Mouse (Mus musculus): Measurements from ENCODE around the gene Ndufv3. TPM values are rescaled to one million over a fixed set of nuclear protein-coding genes. Genes with fewer than 3 reads are reported as not detected.

Gene Ndufv3
- total RNA-seq (2021): 1,000 to 10,000 TPM; 1,163 to 1,168 TPM

DNA sequence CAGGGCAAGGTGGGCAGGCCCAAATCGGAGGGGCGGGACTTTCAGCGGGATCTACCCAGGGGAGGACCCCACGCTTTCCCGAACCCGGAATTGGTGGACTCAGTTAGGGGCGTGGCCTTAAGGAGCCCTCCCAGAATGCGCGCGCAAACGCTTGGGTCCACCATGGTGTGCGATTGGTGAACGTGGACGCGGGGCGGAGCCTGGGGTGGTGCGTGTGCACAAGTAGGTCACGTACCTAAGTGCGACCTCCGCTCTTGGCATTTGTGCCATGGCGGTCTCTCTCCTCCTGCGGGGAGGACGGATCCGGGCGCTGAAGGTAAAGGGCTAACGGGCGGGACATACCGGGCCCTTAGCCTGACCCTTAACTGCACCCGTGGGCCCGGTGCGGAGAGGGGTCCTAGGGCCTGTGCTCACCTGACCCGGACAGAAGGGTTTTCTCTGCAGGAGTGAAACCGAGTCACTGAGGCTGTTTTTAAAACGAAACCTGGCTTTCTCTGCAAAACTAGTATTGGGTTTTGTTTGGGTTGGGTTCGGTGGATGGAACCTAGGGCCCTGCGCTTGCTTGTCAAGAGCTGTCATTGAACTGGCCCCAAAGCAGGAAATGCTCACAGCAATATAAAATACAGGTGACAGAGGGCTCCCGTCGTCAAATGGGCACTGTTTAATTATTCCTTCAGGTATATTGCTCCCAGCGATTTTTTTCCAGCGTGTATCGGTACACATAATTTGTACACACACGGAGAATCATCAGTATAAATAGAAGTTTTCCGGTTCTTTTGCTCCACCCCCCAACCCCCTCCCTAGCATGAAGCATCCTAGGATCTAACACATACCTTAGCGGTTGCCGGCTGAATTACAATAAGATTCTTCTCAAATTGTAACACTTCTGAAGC is at the start of gene Ndufv3, which contains the start of gene Wdr4:
Ndufv3 (plus strand) TSS at position 170 of the 893 bp plus-strand sequence.
Wdr4 (minus strand) TSS at position 35 of the 893 bp plus-strand sequence.
- intact Hi-C loops (cut with DNase I): loop anchor here (2.0 to 10.0 kb wide), 2 partner anchors 45 to 515 kb away; partner anchors contain the start of genes Hsf2bp, Pknox1 and Rrp1b
- peak; percentile 99 to 100 for DNase-seq

DNA sequence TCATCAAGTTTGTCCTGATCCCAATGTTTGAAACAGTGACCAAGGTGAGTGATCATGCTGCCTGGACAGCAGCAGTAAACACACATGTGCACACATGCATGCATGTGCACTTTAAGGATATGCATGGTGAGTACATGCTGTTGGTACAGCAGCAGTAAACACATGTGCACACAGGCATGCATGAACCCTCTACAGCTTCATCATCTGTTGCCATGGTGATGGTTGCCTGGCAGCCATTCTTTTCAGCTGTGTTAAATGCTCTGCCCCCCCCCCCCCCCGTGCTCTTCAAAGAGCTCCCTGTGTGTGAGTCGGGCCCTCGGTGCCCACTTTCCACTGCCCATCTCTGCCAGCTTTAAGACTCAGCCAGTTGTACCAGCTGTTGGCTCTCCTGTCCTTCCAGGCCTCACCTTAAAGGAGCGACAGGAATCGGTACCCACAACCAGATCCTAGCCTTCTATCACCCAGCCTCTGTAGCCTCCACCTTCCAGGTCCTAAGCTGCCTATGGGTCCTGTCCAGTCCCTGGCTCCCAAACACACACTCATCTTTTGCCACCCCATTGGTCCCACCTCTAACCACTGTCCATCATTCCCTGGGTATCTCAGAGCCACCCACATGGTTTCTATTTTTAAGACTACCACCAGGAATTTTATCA is 49.0 kb upstream of the Ndufv3 start:
- intact Hi-C loops (cut with DNase I): no loop called here
- DNase-seq: no peak

DNA sequence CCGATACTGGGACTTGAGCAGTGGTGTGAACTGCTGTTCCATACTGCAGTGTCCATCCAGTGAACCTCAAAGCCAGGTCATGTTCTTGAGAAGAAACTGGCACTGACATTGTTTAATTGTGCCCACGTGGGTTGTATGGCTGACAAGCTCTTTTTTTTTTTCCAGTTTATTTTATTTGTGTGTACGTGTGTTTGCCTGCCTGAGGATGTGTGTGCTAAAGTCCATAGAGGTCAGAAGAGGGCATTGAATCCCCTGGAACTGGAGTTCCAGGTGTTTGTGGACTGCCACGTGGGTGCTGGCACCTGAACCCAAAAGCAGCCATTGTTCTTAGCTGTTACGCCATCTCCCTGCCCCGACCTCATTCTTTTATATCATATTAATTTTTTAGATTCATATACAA is 45.5 kb upstream of the Ndufv3 start:
- DNase-seq: no peak
- intact Hi-C loops (cut with DNase I): no loop called here

- DNase-seq: no peak
- intact Hi-C loops (cut with DNase I): no loop called here
Measured at GRCm38 (mm10) chr17:31478606-31479005, 41.3 kb upstream of the Ndufv3 start.

DNA sequence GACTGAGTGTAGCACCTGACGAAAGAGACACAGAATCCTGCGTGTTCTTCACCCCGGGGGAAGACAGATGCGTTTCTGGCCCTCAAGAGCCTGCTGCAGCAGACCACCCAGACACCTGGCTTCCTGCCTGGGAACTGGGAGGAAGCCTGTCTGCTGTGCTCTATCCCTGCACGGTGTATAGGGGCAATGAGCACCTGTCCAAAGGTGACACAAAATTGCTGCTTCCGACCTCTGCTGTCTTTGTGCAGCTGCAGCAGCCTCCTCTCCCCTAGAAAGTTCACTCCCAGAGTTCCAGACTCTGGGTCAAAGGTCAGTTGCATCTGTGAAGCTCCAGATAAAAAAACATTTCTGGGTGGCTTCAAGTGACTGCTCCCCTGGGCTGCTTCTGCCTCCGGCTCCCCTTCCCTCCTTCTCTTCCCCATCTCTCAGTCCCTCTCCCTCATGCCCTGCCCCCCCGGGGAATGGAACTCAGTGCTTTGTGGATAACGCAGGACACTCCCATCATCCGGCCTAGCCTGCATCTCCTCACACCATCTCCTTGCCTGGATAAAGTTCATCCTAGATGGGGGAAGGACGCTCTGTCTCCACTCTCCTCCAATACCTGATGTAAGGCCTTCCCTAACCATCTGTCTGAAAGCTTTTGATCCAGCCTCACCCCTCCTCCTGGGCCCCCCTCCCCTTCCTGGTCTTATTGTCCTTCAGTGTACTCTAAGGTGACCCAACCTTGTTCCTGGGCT is 40.6 kb upstream of the Ndufv3 start:
- intact Hi-C loops (cut with DNase I): no loop called here
- DNase-seq: no peak

DNA sequence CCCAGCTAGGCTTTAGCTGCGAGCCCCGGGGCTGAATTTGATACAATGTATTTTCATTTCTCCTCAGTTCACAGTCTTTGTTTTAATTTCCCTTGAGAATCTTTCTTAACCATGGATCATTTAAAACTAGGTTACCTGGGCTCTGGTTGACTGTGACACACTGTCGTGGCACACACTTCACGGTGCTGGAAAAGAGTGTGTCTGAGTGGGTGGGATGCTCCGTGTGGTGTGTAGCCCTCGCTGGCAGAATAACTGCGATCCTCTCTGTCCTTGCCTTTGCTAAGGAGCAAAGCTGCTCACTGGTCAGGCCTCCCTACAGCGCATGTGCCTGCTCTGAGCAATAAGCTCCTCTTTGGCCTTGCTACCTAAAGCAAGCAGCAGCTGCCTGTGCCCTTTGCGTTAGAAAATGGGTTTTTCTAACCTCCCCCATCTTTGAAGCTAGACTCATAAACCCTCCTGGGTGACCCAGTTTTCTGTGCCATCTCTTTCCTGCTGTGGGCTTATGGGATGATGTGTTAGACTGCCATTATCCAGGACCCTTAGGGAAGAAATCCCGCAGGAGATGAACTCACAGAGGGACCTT is 33.2 kb upstream of the Ndufv3 start:
- intact Hi-C loops (cut with DNase I): no loop called here
- no peak for DNase-seq

DNA sequence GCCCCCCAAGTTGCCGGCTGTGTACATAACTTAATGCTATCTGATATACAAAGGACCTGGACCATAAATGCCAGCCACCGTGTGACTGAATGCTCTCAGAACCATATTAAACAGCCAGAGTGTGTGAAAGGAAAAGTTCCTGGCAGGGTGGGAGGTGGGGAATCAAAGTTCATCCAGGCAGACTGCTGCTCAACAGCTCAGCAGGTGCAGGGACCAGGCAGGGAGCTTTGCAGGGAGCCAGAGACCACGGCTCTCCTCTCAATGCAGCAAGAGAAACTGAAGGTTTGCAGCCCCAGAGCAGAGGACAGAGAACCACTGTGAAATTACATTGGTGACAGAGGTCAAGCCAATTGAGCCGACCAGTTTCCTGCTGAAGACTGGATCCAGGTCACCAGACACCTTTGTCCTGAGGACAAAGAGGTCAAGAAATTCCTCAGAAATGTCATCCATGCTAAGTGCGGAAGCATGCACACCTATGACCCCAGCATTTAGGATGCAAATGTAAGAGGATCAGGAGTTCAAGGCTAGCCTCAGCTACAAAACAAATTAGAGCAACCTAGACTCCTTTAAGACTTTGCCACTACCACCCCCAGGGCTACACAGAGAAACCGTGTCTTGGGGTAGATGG is 32.4 kb upstream of the Ndufv3 start:
- intact Hi-C loops (cut with DNase I): no loop called here

DNA sequence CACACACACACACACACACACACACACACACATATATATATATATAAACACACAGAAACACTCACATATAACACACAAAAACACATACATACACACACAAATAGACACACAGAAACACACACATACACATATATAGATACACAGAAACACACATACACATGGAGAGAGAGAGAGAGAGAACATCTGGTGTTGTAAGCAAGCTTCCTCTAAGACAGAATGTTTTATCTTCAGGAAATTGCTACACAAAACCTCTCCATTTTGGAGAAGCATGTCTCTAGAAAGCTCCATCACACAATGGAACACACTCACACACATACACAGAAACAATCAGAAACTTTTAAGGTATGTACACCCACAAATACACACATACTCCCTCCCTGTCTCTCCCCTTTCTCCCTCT is 28.6 kb upstream of the Ndufv3 start:
- no peak for DNase-seq
- intact Hi-C loops (cut with DNase I): loop anchor here (5.0 to 10.0 kb wide), 3 partner anchors 44 to 367 kb away; partner anchors contain the start of gene Tff3

More for the DNA sequence above, 32.4 kb upstream of the Ndufv3 start:
- DNase-seq: no peak

- DNase-seq: peak; percentile 81 to 89
- intact Hi-C loops (cut with DNase I): loop anchor here (1.0 to 10.0 kb wide), 5 partner anchors 45 to 368 kb away; partner anchors contain the start of gene Tff3
Measured at GRCm38 (mm10) chr17:31492416-31492815, 27.5 kb upstream of the Ndufv3 start.

GRCm38 (mm10) chr17:31494989-31495388 is 24.9 kb upstream of the Ndufv3 start:
- DNase-seq: no peak
- intact Hi-C loops (cut with DNase I): loop anchor here (5.0 to 10.0 kb wide), 3 partner anchors 48 to 370 kb away; partner anchors contain the start of gene Tff3

DNA sequence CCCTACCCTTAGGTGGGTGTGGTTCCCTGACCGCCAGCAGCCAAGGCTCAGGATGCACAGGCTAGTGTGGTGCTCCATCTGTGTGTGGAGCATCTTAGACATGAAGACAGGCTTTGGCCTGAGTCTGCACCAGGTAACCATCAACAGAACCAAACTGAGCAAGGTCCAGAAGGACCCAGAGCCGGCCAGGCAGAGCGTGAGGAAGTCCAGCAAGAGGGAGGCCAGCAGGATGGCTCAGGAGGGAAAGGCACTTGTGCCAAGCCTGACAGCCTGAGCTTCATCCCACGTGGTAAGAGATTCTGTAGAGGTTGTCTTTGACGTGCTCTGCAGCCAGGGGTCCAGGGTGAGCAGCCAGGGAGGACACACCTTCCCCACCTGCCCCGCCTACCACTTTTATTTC is 22.2 kb upstream of the Ndufv3 start:
- intact Hi-C loops (cut with DNase I): loop anchor here (10.0 kb wide), 1 partner anchor 373 kb away; the partner anchor contains the start of gene Tff3
- no peak for DNase-seq

GRCm38 (mm10) chr17:31499725-31500124 is 20.2 kb upstream of the Ndufv3 start:
- intact Hi-C loops (cut with DNase I): loop anchor here (10.0 kb wide), 1 partner anchor 375 kb away; the partner anchor contains the start of gene Tff3

GRCm38 (mm10) chr17:31500416-31500815 is 19.5 kb upstream of the Ndufv3 start:
- intact Hi-C loops (cut with DNase I): no loop called here
- no peak for DNase-seq

More at GRCm38 (mm10) chr17:31499725-31500124, 20.2 kb upstream of the Ndufv3 start:
- DNase-seq: no peak

- no peak for DNase-seq
- intact Hi-C loops (cut with DNase I): no loop called here
Measured at GRCm38 (mm10) chr17:31500908-31501307, 19.0 kb upstream of the Ndufv3 start.

DNA sequence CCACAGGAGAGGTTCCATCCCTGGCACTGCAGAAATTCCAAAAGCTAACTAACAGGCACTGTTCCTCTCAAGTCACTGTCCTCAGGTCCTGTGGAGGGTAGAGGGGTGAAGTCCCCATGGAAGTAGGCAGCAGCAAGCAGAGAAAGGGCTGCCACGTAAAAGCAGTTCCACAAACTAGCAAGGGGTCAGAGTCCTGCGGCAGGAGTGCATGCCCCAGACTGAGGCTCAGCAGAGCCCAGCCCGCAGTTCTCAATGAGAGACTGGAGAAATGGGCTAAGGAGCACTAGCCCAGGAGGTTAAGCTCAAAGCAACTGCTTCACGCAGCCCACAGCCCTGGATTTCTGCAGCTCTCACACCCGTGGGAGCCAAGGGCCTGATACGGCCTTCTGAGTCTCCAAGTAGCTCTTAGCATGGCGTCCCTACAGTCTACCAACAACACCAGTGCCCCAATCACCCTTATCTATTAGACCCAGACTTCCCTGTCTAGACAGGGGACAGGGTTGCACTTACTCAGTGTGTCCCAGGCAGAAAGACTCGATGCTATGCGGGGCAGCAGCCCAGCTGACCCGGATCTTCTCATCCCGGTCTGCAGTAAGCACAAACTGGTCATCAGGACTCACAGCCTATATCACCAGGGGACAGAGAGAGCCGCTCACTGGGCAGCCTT is 17.5 kb upstream of the Ndufv3 start:
- DNase-seq: no peak
- intact Hi-C loops (cut with DNase I): no loop called here

GRCm38 (mm10) chr17:31503337-31503736 is 16.6 kb upstream of the Ndufv3 start:
- intact Hi-C loops (cut with DNase I): no loop called here
- DNase-seq: no peak

- intact Hi-C loops (cut with DNase I): no loop called here
Measured at GRCm38 (mm10) chr17:31503936-31504335, 16.0 kb upstream of the Ndufv3 start.

DNA sequence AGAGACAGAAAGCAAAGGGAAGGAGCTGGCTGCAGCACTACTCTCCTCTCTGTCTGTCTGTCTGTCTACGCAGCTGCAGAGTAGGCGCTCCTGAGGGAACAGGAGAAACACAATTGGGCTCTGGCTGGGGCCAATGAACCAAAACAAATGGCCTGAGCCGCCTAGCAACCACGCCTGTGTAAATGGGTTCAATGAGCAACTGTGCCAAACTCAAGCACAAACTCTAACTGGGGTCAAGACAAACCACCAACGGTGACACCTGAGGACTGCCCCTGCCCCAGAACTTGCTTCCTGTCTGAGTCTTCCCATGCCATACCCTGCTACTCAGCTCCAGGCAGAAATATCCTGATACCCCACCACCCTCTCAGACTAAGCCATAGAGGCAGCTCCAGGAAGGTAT is 14.9 kb upstream of the Ndufv3 start:
- DNase-seq: no peak
- intact Hi-C loops (cut with DNase I): no loop called here

More at GRCm38 (mm10) chr17:31503936-31504335, 16.0 kb upstream of the Ndufv3 start:
- DNase-seq: no peak

DNA sequence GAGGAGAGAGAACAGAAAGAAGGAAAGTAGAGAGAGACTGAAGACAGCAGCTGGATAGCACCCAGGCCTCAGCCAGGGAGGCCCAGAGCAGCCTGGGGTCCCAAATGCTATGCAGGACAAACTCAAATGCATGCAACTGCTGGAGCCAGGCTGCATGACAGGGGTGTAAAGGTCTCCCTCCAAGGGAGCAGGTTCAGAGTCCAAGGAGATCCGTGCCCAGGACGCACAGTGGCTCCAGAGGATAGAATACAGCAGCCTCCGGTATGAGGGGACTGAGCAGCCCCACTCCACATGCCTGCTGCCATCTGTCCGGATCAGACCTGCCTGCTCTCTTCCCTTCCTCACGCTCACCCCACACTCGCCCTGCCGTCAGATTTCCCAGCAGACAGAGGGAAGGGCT is 13.6 kb upstream of the Ndufv3 start:
- no peak for DNase-seq
- intact Hi-C loops (cut with DNase I): no loop called here
